Mouse (Mus musculus): ENCODE measurements around the gene Atp6v0a4.

GRCm38 (mm10) chr6:38121843-38122242 lies 2.5 kb downstream of the Atp6v0a4 start:
- TF ChIP-seq MAFK (IDR thresholded peaks at IDR 0.05; ENCODE audit: insufficient read depth, low read depth, low read length) (no peak), ZNF384 (IDR thresholded peaks at IDR 0.05; ENCODE audit: low read depth, low read length) (no peak), ZC3H11A (IDR thresholded peaks at IDR 0.05; ENCODE audit: borderline replicate concordance, low read depth, low read length) (no peak), HCFC1 (IDR thresholded peaks at IDR 0.05; ENCODE audit: borderline replicate concordance, insufficient read depth, low read length) (no peak)

All from ES-E14 (cell line).